Mouse (Mus musculus) megakaryocyte, embryonic 14.5 days (primary cell): ENCODE results near the gene Uqcc2.

ENCODE experiments used
- FLI1 ChIP-seq: IDR thresholded peaks from 2 replicates; pipeline ENCODE4 v1.6.1; 2012; ENCODE audit warnings: low read length, inconsistent platforms, mixed read lengths
- GATA1 ChIP-seq: IDR thresholded peaks from 3 replicates; pipeline ENCODE4 v1.6.1; 2012; ENCODE audit warnings: mixed read lengths, low read length, inconsistent platforms, borderline replicate concordance

GRCm38 (mm10) chr17:27171121-27171520 is 37.4 kb upstream of the Uqcc2 start:
- TF ChIP-seq FLI1: no peak
- TF ChIP-seq GATA1: no peak
